ENCODE assay signal across 13 mouse cellular contexts in the genomic region with DNA sequence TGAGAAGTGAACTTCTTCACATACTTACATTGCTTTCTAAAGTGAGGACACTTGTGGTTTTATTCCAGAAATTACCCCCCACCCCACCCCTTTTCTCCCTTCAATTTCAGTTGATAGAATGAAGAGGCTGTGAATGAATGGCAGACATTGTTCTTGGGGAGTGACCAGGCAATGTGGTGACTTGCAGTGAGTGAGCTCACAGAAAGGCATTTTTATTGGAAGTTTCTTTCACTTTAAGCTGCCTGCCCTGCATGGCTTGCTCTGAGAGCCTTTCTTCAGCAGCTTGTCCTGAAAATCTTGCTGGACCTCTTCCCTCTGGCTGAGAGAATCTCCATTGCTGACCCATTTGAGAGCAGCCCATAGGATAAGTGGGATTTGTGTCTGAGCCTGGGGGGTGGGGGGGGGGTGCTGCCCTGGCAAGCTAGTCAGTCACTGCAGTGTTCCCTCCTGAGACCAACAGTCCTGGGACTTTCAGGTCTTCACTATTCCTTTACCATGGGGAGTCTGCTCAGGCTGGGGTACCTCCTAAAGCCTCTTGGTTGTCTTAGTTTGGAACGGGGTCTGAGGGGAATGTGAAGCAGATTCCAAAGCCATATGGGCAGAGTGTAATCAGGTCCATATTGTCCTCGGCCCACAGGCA.
A peak's percentile ranks its signal among the peaks of the same experiment; 100 is the strongest.
DNase-seq lines count a peak whose midpoint lies in the region; ATAC-seq lines count a peak whose summit lies in the region.
"Had no signal": no experiment of that assay in that cellular context is flagged by ENCODE, and none has a peak within 500 bp of the region (broad histone marks: within the 10 kb centered on the region; RNA-seq: fewer than 3 reads in every experiment).

No protein-coding gene starts in this region.

- 0 out of 2 replicates have a peak, but pooled peaks cover 3% of the 10 kb centered on the region for H3K27me3 ChIP-seq in heart, embryonic 12.5 days (replicated peaks)
- no peaks in the 10 kb centered on the region for H3K27me3 ChIP-seq in embryonic facial prominence, embryonic 12.5 days
- H3K27me3 ChIP-seq in limb, embryonic 11.5 days (ENCODE audit: control insufficient read depth, insufficient read depth, low read length), result no peaks in the 10 kb centered on the region

- no peaks in the 10 kb centered on the region for H3K9me3 ChIP-seq in heart, embryonic 12.5 days (replicated peaks)
- no peaks in the 10 kb centered on the region for H3K9me3 ChIP-seq in embryonic facial prominence, embryonic 12.5 days
- H3K9me3 ChIP-seq in limb, embryonic 11.5 days (ENCODE audit: control insufficient read depth, low read length), result no peaks in the 10 kb centered on the region

- no peak overlapping the region for H3K4me3 ChIP-seq in heart, embryonic 12.5 days
- no peak overlapping the region for H3K4me3 ChIP-seq in embryonic facial prominence, embryonic 12.5 days
- H3K4me3 ChIP-seq in limb, embryonic 11.5 days (ENCODE audit: low read depth, low read length), result no peak overlapping the region

- intact Hi-C loops in heart, postnatal 36 days (cut with DNase I), result no loop called here
- intact Hi-C loops in left cerebral cortex, postnatal 4 days (cut with DNase I), result no loop called here

- no peak for DNase-seq in heart, postnatal 36 days
- peak; percentile 84 for DNase-seq in 3T3-L1 (ENCODE audit: low read depth, low spot score)
- DNase-seq in limb, embryonic 11.5 days (ENCODE audit: low spot score), result no peak
- DNase-seq in layer of hippocampus, adult 11-12 months (ENCODE audit: low spot score), result no peak
- DNase-seq in ovary, postnatal 36 days (ENCODE audit: low spot score), result no peak
- DNase-seq in left cerebral cortex, postnatal 4 days, result no peak
- DNase-seq: adrenal gland, postnatal 25 days; gastrocnemius, postnatal 25 days; layer of hippocampus, postnatal 36 days; lung, embryonic 14.5 days; thymus, adult 18-20 months had no signal

- ATAC-seq in heart, embryonic 12.5 days (ENCODE audit: insufficient number of reproducible peaks, low FRiP score), result no peak
- no peak for ATAC-seq in embryonic facial prominence, embryonic 12.5 days (ENCODE audit: insufficient number of reproducible peaks, insufficient read depth, low FRiP score, low TSS enrichment)
- 0 out of 2 replicates have a peak, but pooled peaks have one; percentile 37 for ATAC-seq in limb, embryonic 11.5 days (ENCODE audit: insufficient number of reproducible peaks, low FRiP score, low TSS enrichment, low read depth)

- 0 out of 2 replicates have a peak overlapping the region, but pooled peaks have one; percentile 60 for H3K27ac ChIP-seq in heart, embryonic 12.5 days (ENCODE audit: poor library complexity, severe bottlenecking)
- H3K27ac ChIP-seq in embryonic facial prominence, embryonic 12.5 days, result peak overlapping the region; percentile 65
- peak overlapping the region; percentile 61 for H3K27ac ChIP-seq in limb, embryonic 11.5 days (replicated peaks; ENCODE audit: low read depth, low read length)

- H3K4me2 ChIP-seq in heart, embryonic 12.5 days, result no peak overlapping the region
- no peak overlapping the region for H3K4me2 ChIP-seq in embryonic facial prominence, embryonic 12.5 days (replicated peaks)
- H3K4me2 ChIP-seq in limb, embryonic 11.5 days (ENCODE audit: low read depth, severe bottlenecking), result no peak overlapping the region
- H3K4me2 ChIP-seq: lung, embryonic 14.5 days had no signal

- H3K4me1 ChIP-seq in heart, embryonic 12.5 days (replicated peaks), result peaks cover 44% of the 10 kb centered on the region
- peaks cover 36% of the 10 kb centered on the region for H3K4me1 ChIP-seq in embryonic facial prominence, embryonic 12.5 days
- peaks cover 23% of the 10 kb centered on the region for H3K4me1 ChIP-seq in limb, embryonic 11.5 days (ENCODE audit: control insufficient read depth, insufficient read depth, low read length)

- no peaks in the 10 kb centered on the region for H3K36me3 ChIP-seq in heart, embryonic 12.5 days
- H3K36me3 ChIP-seq in embryonic facial prominence, embryonic 12.5 days, result no peaks in the 10 kb centered on the region
- no peaks in the 10 kb centered on the region for H3K36me3 ChIP-seq in limb, embryonic 11.5 days (ENCODE audit: control insufficient read depth, insufficient read depth, low read length)

- 54% methylated on average over 2 of the region's 2 CpGs for WGBS in heart, embryonic 12.5 days
- 12% methylated on average over 2 of the region's 2 CpGs for WGBS in embryonic facial prominence, embryonic 12.5 days
- 17% methylated on average over 2 of the region's 2 CpGs for WGBS in limb, embryonic 11.5 days

- H3K9ac ChIP-seq in heart, embryonic 12.5 days, result no peak overlapping the region
- no peak overlapping the region for H3K9ac ChIP-seq in embryonic facial prominence, embryonic 12.5 days
- H3K9ac ChIP-seq in limb, embryonic 11.5 days (ENCODE audit: low read length), result no peak overlapping the region
- H3K9ac ChIP-seq: lung, embryonic 14.5 days had no signal
